Mouse (Mus musculus): ENCODE data around the gene Itpkb.

- no peak for TF ChIP-seq KAT2A (IDR thresholded peaks at IDR 0.05; ENCODE audit: insufficient replicate concordance, low read length)
- no peak for TF ChIP-seq POLR2A (IDR thresholded peaks at IDR 0.05; ENCODE audit: low read depth, low read length)
- no peak for TF ChIP-seq UBTF (IDR thresholded peaks at IDR 0.05; ENCODE audit: low read depth, low read length)
- no peak for TF ChIP-seq E2F4 (IDR thresholded peaks at IDR 0.05; ENCODE audit: insufficient replicate concordance, low read depth, low read length)
- TF ChIP-seq RCOR1 (conservative IDR thresholded peaks at IDR 0.05; ENCODE audit: low read depth, low read length) = no peak
- TF ChIP-seq JUND (conservative IDR thresholded peaks at IDR 0.05; ENCODE audit: low read depth, low read length) = no peak
- TF ChIP-seq PAX5 (IDR thresholded peaks at IDR 0.05; ENCODE audit: low read length) = no peak
- TF ChIP-seq EP300 (IDR thresholded peaks at IDR 0.05; ENCODE audit: low read length) = peak; percentile 33; the same call in 1 of the 2 replicates
Observed at GRCm38 (mm10) chr1:180328794-180329665, 1.3 kb upstream of the Itpkb start.

Data from CH12.LX (cell line).